Mouse (Mus musculus) small intestine, adult 2 months (tissue): ENCODE measurements around the gene Psmd1.

Source experiments
- CTCF ChIP-seq: fragments of 200-500 bp; IDR thresholded peaks from 2 replicates; pipeline ENCODE4 v1.5.1; 2012; ENCODE audit warnings: low read depth, mild to moderate bottlenecking, control low read depth, inconsistent platforms, low read length, moderate library complexity, mixed read lengths; ENCODE audit not compliant: insufficient replicate concordance, insufficient read length; ENCODE audit errors: extremely low read depth
- POLR2A ChIP-seq: fragments of 200-500 bp; IDR thresholded peaks from 2 replicates; pipeline ENCODE4 v1.6.1; 2012; ENCODE audit warnings: low read depth, mild to moderate bottlenecking, control low read depth, inconsistent platforms, low read length, moderate library complexity

GRCm38 (mm10) chr1:86053198-86053921 lies 10.8 kb upstream of the Psmd1 start:
- TF ChIP-seq POLR2A (no peak), CTCF (no peak)
